Mouse (Mus musculus): ENCODE data around the gene Gipc3. TPM values are rescaled to one million over a fixed set of nuclear protein-coding genes. Genes with fewer than 3 reads are reported as not detected.

Gipc3 gene
- polyA plus RNA-seq, 1 experiment from 2014 or later, result 0.05 TPM

- H3K9me3 ChIP-seq (replicated peaks; ENCODE audit: control insufficient read depth, low read length), result no peaks in the 10 kb centered on the region
- H3K9ac ChIP-seq (ENCODE audit: low read length), result no peak overlapping the region
- H3K4me3 ChIP-seq (replicated peaks; ENCODE audit: low read length), result no peak overlapping the region
- 90% methylated on average over 13 of the region's 13 CpGs for WGBS
- no peak overlapping the region for H3K4me2 ChIP-seq (ENCODE audit: low read depth, low read length)
- no peak overlapping the region for H3K27ac ChIP-seq (ENCODE audit: low read length)
- H3K27me3 ChIP-seq (ENCODE audit: control insufficient read depth, insufficient read depth, low read length), result no peaks in the 10 kb centered on the region
- no peak for ATAC-seq (ENCODE audit: insufficient read depth, low FRiP score)
- peaks cover 18% of the 10 kb centered on the region for H3K4me1 ChIP-seq (ENCODE audit: control insufficient read depth, insufficient read depth, low read length)
- peaks cover 24% of the 10 kb centered on the region for H3K36me3 ChIP-seq (ENCODE audit: control insufficient read depth, insufficient read depth, low read length)
These were observed 29.5 kb downstream of the Gipc3 start for GRCm38 (mm10) chr10:81313581-81313980.

- Histone ChIP-seq H3K9ac (ENCODE audit: low read length) (no peak overlapping the region), H3K9me3 (replicated peaks; ENCODE audit: control insufficient read depth, low read length) (no peaks in the 10 kb centered on the region), H3K4me2 (ENCODE audit: low read depth, low read length) (no peak overlapping the region), H3K27ac (ENCODE audit: low read length) (no peak overlapping the region), H3K4me1 (ENCODE audit: control insufficient read depth, insufficient read depth, low read length) (peaks cover 4% of the 10 kb centered on the region; the same call in 1 of the 2 replicates), H3K4me3 (replicated peaks; ENCODE audit: low read length) (no peak overlapping the region), H3K27me3 (ENCODE audit: control insufficient read depth, insufficient read depth, low read length) (no peaks in the 10 kb centered on the region), H3K36me3 (ENCODE audit: control insufficient read depth, insufficient read depth, low read length) (peaks cover 31% of the 10 kb centered on the region)
- ATAC-seq (ENCODE audit: insufficient read depth, low FRiP score), result no peak
- WGBS, result 84% methylated on average over 5 of the region's 5 CpGs
These were observed 33.5 kb downstream of the Gipc3 start for GRCm38 (mm10) chr10:81309571-81309970.

GRCm38 (mm10) chr10:81306837-81307682 lies 36.0 kb downstream of the Gipc3 start:
- Histone ChIP-seq H3K27ac (ENCODE audit: low read length) (no peak overlapping the region), H3K4me2 (ENCODE audit: low read depth, low read length) (no peak overlapping the region), H3K4me1 (ENCODE audit: control insufficient read depth, insufficient read depth, low read length) (peaks cover 22% of the 10 kb centered on the region), H3K9ac (ENCODE audit: low read length) (no peak overlapping the region), H3K27me3 (ENCODE audit: control insufficient read depth, insufficient read depth, low read length) (no peaks in the 10 kb centered on the region), H3K36me3 (ENCODE audit: control insufficient read depth, insufficient read depth, low read length) (peaks cover 26% of the 10 kb centered on the region), H3K9me3 (replicated peaks; ENCODE audit: control insufficient read depth, low read length) (no peaks in the 10 kb centered on the region), H3K4me3 (replicated peaks; ENCODE audit: low read length) (no peak overlapping the region)
- no peak for ATAC-seq (ENCODE audit: insufficient read depth, low FRiP score)
- WGBS, result 90% methylated on average over 21 of the region's 21 CpGs

GRCm38 (mm10) chr10:81306173-81306668 lies 36.8 kb downstream of the Gipc3 start:
- WGBS, result 92% methylated on average over 12 of the region's 12 CpGs
- H3K4me2 ChIP-seq (ENCODE audit: low read depth, low read length), result no peak overlapping the region
- no peaks in the 10 kb centered on the region for H3K9me3 ChIP-seq (replicated peaks; ENCODE audit: control insufficient read depth, low read length)
- H3K27me3 ChIP-seq (ENCODE audit: control insufficient read depth, insufficient read depth, low read length), result no peaks in the 10 kb centered on the region
- no peak overlapping the region for H3K4me3 ChIP-seq (replicated peaks; ENCODE audit: low read length)
- peaks cover 26% of the 10 kb centered on the region; the same call in 1 of the 2 replicates for H3K36me3 ChIP-seq (ENCODE audit: control insufficient read depth, insufficient read depth, low read length)
- H3K4me1 ChIP-seq (ENCODE audit: control insufficient read depth, insufficient read depth, low read length), result peaks cover 23% of the 10 kb centered on the region
- no peak for ATAC-seq (ENCODE audit: insufficient read depth, low FRiP score)
- H3K27ac ChIP-seq (ENCODE audit: low read length), result no peak overlapping the region
- H3K9ac ChIP-seq (ENCODE audit: low read length), result no peak overlapping the region

- Histone ChIP-seq H3K9ac (ENCODE audit: low read length) (no peak overlapping the region), H3K36me3 (ENCODE audit: control insufficient read depth, insufficient read depth, low read length) (peaks cover 26% of the 10 kb centered on the region; the same call in 1 of the 2 replicates), H3K4me3 (replicated peaks; ENCODE audit: low read length) (no peak overlapping the region), H3K4me1 (ENCODE audit: control insufficient read depth, insufficient read depth, low read length) (peaks cover 23% of the 10 kb centered on the region), H3K27me3 (ENCODE audit: control insufficient read depth, insufficient read depth, low read length) (no peaks in the 10 kb centered on the region), H3K9me3 (replicated peaks; ENCODE audit: control insufficient read depth, low read length) (no peaks in the 10 kb centered on the region), H3K27ac (ENCODE audit: low read length) (no peak overlapping the region), H3K4me2 (ENCODE audit: low read depth, low read length) (no peak overlapping the region)
- ATAC-seq (ENCODE audit: insufficient read depth, low FRiP score), result no peak
- WGBS, result 94% methylated on average over 14 of the region's 14 CpGs
These were observed 37.4 kb downstream of the Gipc3 start for GRCm38 (mm10) chr10:81305663-81306062.

- Histone ChIP-seq H3K27me3 (ENCODE audit: control insufficient read depth, insufficient read depth, low read length) (no peaks in the 10 kb centered on the region), H3K4me1 (ENCODE audit: control insufficient read depth, insufficient read depth, low read length) (peaks cover 33% of the 10 kb centered on the region), H3K4me2 (ENCODE audit: low read depth, low read length) (no peak overlapping the region), H3K4me3 (replicated peaks; ENCODE audit: low read length) (no peak overlapping the region), H3K9me3 (replicated peaks; ENCODE audit: control insufficient read depth, low read length) (no peaks in the 10 kb centered on the region), H3K36me3 (ENCODE audit: control insufficient read depth, insufficient read depth, low read length) (peaks cover 26% of the 10 kb centered on the region; the same call in 1 of the 2 replicates), H3K27ac (ENCODE audit: low read length) (no peak overlapping the region), H3K9ac (ENCODE audit: low read length) (peak overlapping the region; percentile 32; the same call in 1 of the 2 replicates)
- 27% methylated on average over 6 of the region's 9 CpGs for WGBS
- ATAC-seq (ENCODE audit: insufficient read depth, low FRiP score), result peak; percentile 51; the same call in 1 of the 2 replicates
These were observed 38.3 kb downstream of the Gipc3 start for GRCm38 (mm10) chr10:81304597-81305238.

- ATAC-seq (ENCODE audit: insufficient read depth, low FRiP score), result no peak
- no peak overlapping the region for H3K4me3 ChIP-seq (replicated peaks; ENCODE audit: low read length)
- H3K4me2 ChIP-seq (ENCODE audit: low read depth, low read length), result no peak overlapping the region
- H3K9ac ChIP-seq (ENCODE audit: low read length), result no peak overlapping the region
- peaks cover 35% of the 10 kb centered on the region for H3K4me1 ChIP-seq (ENCODE audit: control insufficient read depth, insufficient read depth, low read length)
- WGBS, result 60% methylated on average over 7 of the region's 7 CpGs
- H3K27ac ChIP-seq (ENCODE audit: low read length), result no peak overlapping the region
- H3K36me3 ChIP-seq (ENCODE audit: control insufficient read depth, insufficient read depth, low read length), result peaks cover 18% of the 10 kb centered on the region; the same call in 1 of the 2 replicates
- no peaks in the 10 kb centered on the region for H3K27me3 ChIP-seq (ENCODE audit: control insufficient read depth, insufficient read depth, low read length)
- no peaks in the 10 kb centered on the region for H3K9me3 ChIP-seq (replicated peaks; ENCODE audit: control insufficient read depth, low read length)
These were observed 39.3 kb downstream of the Gipc3 start for GRCm38 (mm10) chr10:81303761-81304160.

GRCm38 (mm10) chr10:81303258-81303657 lies 39.8 kb downstream of the Gipc3 start:
- peaks cover 35% of the 10 kb centered on the region for H3K4me1 ChIP-seq (ENCODE audit: control insufficient read depth, insufficient read depth, low read length)
- H3K27ac ChIP-seq (ENCODE audit: low read length), result peak overlapping the region; percentile 23
- H3K9me3 ChIP-seq (replicated peaks; ENCODE audit: control insufficient read depth, low read length), result no peaks in the 10 kb centered on the region
- no peak overlapping the region for H3K4me3 ChIP-seq (replicated peaks; ENCODE audit: low read length)
- ATAC-seq (ENCODE audit: insufficient read depth, low FRiP score), result no peak
- H3K9ac ChIP-seq (ENCODE audit: low read length), result peak overlapping the region; percentile 43; the same call in 1 of the 2 replicates
- H3K4me2 ChIP-seq (ENCODE audit: low read depth, low read length), result no peak overlapping the region
- H3K36me3 ChIP-seq (ENCODE audit: control insufficient read depth, insufficient read depth, low read length), result 0 out of 2 replicates have a peak, but pooled peaks cover 15% of the 10 kb centered on the region
- whole genome bisulfite sequencing, result 65% methylated on average over 10 of the region's 10 CpGs
- no peaks in the 10 kb centered on the region for H3K27me3 ChIP-seq (ENCODE audit: control insufficient read depth, insufficient read depth, low read length)

- H3K27me3 ChIP-seq (ENCODE audit: control insufficient read depth, insufficient read depth, low read length), result no peaks in the 10 kb centered on the region
- H3K9ac ChIP-seq (ENCODE audit: low read length), result peak overlapping the region; percentile 43; the same call in 1 of the 2 replicates
- H3K4me3 ChIP-seq (replicated peaks; ENCODE audit: low read length), result no peak overlapping the region
- no peaks in the 10 kb centered on the region for H3K9me3 ChIP-seq (replicated peaks; ENCODE audit: control insufficient read depth, low read length)
- H3K36me3 ChIP-seq (ENCODE audit: control insufficient read depth, insufficient read depth, low read length), result 0 out of 2 replicates have a peak, but pooled peaks cover 11% of the 10 kb centered on the region
- peak overlapping the region; percentile 55 for H3K27ac ChIP-seq (ENCODE audit: low read length)
- peaks cover 35% of the 10 kb centered on the region for H3K4me1 ChIP-seq (ENCODE audit: control insufficient read depth, insufficient read depth, low read length)
- no peak overlapping the region for H3K4me2 ChIP-seq (ENCODE audit: low read depth, low read length)
- WGBS, result 35% methylated on average over 14 of the region's 14 CpGs
- no peak for ATAC-seq (ENCODE audit: insufficient read depth, low FRiP score)
These were observed 40.3 kb downstream of the Gipc3 start for GRCm38 (mm10) chr10:81302781-81303218.

Measured in stomach, embryonic 16.5 days (tissue).